Mouse (Mus musculus) megakaryocyte, embryonic 14.5 days (primary cell): ENCODE results near the gene Adam10. TPM values are rescaled to one million over a fixed set of nuclear protein-coding genes. Genes with fewer than 3 reads are reported as not detected.

Experiments used
- H3K27me3 ChIP-seq: replicated peaks from 2 replicates; pipeline ENCODE3; 2012; ENCODE audit warnings: inconsistent platforms
- H3K36me3 ChIP-seq: replicated peaks from 2 replicates; pipeline ENCODE3; 2012; ENCODE audit warnings: low read length, inconsistent platforms, mixed read lengths
- H3K4me1 ChIP-seq: 2 replicates; pipeline ENCODE4 v1.6.1; 2012; ENCODE audit warnings: inconsistent platforms
- H3K4me3 ChIP-seq: replicated peaks from 2 replicates; pipeline ENCODE3; 2012; ENCODE audit warnings: moderate library complexity, mild to moderate bottlenecking, inconsistent platforms
- H3K9me3 ChIP-seq: 2 replicates; pipeline ENCODE4 v1.6.1; 2012; ENCODE audit warnings: inconsistent platforms
- FLI1 ChIP-seq: IDR thresholded peaks from 2 replicates; pipeline ENCODE4 v1.6.1; 2012; ENCODE audit warnings: low read length, inconsistent platforms, mixed read lengths
- GATA1 ChIP-seq: IDR thresholded peaks from 3 replicates; pipeline ENCODE4 v1.6.1; 2012; ENCODE audit warnings: mixed read lengths, low read length, inconsistent platforms, borderline replicate concordance
- polyA plus RNA-seq: library from polyadenylated mRNA; stranded (reverse); fragments of >175 nt; gene quantifications from 2 replicates; pipeline ENCODE4 v1.2.3, GENCODE M21; 2012; ENCODE audit warnings: low replicate concordance; ENCODE audit not compliant: insufficient read depth

Gene Adam10
- polyA plus RNA-seq, 1 experiment = 25.9 TPM

DNA sequence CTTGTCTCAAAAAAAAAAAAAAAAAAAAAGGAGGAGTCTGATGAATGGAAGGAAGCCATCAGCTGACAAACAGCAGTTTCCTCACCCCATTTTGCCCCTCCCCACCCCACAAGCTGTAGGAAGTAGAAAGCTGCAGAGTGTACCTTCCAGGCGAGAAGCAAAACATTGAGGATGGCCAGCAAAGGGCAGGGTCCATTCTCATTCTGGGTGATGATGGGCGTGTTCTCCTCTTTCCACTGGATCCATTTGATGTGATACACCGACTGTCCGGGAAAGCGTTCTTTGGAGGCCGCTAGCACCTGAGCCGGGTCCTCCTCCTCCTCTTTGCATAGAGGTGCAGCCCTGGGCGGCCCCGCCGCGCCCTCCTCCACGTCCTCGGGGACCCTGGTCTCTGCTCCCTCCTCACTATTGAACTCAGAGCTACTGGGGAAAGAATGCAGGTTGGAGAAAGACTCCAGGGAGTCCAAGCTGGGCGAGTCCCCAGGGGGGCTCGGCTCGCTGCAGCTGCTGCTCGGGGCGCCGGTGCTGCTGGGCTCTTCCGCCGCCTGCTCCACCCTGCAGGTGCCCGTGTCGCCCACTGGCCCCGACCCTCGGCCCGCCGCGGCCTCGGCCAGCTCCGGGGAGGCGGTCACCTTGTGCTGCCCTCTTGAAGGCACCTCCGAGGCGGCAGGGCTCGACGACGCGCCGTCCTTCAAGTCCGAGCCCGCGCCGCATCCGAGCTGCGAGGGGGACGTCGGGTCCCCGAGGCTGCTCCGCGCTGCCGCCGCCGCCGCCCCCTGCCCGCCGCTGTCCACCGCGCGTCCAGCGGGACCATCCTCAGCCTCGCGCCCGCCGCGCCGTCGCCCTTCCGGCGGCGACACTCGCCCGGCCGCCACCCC, 22.4 kb upstream of the Adam10 start, which contains the start of gene Gm10642:
Gm10642 (plus strand) TSS at position 122 of the 878 bp plus-strand sequence.
- no peak for TF ChIP-seq GATA1
- no peak for TF ChIP-seq FLI1
- H3K27me3 ChIP-seq = no peaks in the 10 kb centered on the region
- H3K4me3 ChIP-seq = peak within 1 kb of the TSS; percentile 99
- H3K4me1 ChIP-seq = peaks cover 46% of the 10 kb centered on the region
- H3K36me3 ChIP-seq = peaks cover 32% of the 10 kb centered on the region
- H3K9me3 ChIP-seq = no peaks in the 10 kb centered on the region

DNA sequence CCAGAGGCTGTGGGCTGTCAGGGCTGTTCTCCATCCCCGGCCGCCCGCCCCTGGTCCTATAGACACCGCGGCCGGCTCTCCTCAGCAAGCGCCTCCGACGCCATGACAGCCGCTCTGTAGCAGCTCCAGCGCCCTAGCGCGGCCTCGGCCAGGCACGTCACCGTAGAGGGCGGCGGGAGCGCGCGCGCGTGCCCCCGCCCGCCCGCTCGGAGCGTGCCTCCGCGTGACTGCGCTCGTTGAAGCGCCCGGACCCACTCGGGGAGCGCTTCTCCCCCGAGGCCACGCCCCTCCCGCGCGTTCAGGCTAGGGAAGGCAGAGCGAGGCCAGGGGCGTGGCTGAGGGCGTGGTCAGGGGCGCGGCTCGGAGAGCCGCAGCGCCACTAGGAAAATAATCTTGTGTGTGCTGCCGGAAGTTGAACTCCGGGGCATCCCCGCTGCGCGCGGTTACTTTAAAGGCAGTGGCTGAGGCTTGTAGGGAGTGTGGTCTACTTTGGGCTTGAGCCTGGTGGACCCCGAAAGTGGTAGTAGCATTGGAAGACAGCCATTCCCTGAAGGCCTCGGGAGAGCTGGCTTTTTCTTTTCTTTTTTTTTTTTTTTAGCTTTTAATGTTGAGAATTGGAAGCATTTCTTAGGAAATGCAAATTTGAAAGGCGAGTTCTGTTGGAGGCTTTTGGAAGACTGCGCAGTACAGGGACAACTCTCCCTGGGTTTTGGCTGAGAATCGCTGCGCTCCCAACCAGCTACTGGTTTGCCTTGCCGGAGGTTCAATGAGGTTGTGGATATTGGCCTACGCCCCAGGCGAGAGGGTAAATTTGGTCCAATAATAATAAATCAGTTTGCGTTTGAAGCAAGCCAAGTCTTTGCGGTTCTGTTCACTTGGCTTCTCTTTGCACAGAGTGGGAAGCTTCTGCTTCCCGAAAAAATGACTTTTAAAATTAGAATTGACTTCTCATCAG, 21.5 kb upstream of the Adam10 start, which contains the start of gene Mindy2:
Mindy2 (minus strand) TSS at position 162 of the 955 bp plus-strand sequence.
- H3K27me3 ChIP-seq = no peaks in the 10 kb centered on the region
- H3K9me3 ChIP-seq = no peaks in the 10 kb centered on the region
- peak within 1 kb of the TSS; percentile 99 for H3K4me3 ChIP-seq
- TF ChIP-seq GATA1 = no peak
- 0 out of 2 replicates have a peak, but pooled peaks have one; percentile 26 for TF ChIP-seq FLI1
- peaks cover 23% of the 10 kb centered on the region for H3K36me3 ChIP-seq
- H3K4me1 ChIP-seq = peaks cover 36% of the 10 kb centered on the region

DNA sequence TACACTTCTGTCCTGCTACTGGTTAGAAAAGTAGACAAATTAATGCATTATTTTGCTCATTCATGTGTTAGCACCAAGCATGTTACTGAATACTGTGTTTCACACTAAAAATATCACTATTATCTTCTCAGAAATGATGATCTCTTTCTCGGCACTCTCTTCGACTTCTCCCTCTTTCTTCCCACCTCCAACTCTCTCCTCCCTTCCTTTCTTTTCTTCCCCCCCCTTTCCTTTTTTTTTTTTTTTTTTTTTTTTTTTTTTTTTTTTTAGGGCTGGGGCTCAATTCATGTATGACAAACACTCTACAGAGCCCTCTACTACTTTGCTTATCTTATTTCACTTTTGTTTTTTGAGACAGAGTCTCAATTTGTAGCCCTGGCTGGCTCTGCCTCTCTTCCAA, 20.5 kb upstream of the Adam10 start:
- Histone ChIP-seq H3K36me3 (peaks cover 18% of the 10 kb centered on the region), H3K27me3 (no peaks in the 10 kb centered on the region), H3K4me3 (peak overlapping the region; percentile 83), H3K9me3 (no peaks in the 10 kb centered on the region), H3K4me1 (peaks cover 27% of the 10 kb centered on the region)
- TF ChIP-seq FLI1 (no peak), GATA1 (no peak)

DNA sequence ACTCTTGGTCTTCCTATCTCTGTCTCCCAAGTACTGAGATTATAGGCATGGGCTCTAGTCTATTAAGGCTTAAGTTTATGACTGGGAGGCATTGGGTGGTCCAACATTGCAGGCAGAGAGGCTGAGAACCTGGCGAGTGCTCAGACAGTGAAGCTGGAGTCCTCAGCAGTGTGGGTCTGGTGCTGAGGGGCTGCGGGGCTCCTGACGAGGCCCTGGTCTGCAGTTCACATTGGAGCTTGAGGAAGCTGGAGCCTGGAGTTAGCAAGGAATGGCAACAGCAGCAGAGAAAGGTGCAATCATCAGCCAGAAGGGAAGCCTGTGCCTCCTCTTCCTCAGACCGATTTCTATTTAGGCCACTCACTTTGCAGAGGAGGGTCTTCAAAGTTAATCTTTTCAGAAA, 13.9 kb upstream of the Adam10 start:
- TF ChIP-seq FLI1 = no peak
- no peak for TF ChIP-seq GATA1
- no peaks in the 10 kb centered on the region for H3K27me3 ChIP-seq
- peaks cover 23% of the 10 kb centered on the region for H3K4me1 ChIP-seq
- H3K4me3 ChIP-seq = no peak overlapping the region
- peaks cover 27% of the 10 kb centered on the region for H3K36me3 ChIP-seq
- H3K9me3 ChIP-seq = 0 out of 2 replicates have a peak, but pooled peaks cover 3% of the 10 kb centered on the region

DNA sequence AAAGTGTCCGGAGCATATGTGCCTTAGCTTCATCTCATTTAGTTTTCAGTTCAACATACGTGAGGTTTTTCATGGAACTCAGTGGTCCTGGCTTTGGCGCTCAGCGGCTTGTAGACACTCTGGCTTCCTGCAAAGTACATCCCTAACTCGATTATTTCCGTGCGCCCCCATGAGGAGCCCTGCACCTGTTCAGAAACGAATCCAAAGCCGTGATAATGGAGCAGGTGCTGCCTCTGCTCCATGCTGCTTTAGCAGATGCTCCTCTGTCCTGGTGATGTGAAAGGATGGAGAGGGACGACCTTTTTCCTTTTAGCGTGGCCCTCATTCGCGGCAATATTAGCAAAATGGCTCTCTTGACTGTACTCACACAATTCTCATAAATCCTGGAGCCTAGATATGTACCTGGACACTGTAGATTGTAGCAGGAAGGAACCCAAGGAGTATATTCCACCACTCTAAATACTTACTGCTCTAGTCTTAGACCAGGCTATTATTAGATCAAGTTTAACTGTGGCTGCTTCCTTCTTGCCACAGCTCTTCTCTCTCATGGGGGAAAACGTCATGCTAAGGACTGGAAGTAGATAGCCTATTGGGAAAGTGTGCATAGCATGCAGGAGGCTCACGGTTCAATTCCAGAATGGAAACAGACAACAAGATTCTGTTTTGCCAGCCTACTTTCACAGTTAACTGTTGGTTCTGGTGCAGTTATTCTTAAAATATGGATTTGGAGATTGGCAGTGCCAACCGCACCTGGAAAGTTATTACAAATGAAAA, 13.2 kb upstream of the Adam10 start:
- peaks cover 29% of the 10 kb centered on the region for H3K4me1 ChIP-seq
- 0 out of 2 replicates have a peak, but pooled peaks cover 3% of the 10 kb centered on the region for H3K9me3 ChIP-seq
- no peaks in the 10 kb centered on the region for H3K27me3 ChIP-seq
- peaks cover 27% of the 10 kb centered on the region for H3K36me3 ChIP-seq
- no peak for TF ChIP-seq GATA1
- TF ChIP-seq FLI1 = no peak
- no peak overlapping the region for H3K4me3 ChIP-seq

DNA sequence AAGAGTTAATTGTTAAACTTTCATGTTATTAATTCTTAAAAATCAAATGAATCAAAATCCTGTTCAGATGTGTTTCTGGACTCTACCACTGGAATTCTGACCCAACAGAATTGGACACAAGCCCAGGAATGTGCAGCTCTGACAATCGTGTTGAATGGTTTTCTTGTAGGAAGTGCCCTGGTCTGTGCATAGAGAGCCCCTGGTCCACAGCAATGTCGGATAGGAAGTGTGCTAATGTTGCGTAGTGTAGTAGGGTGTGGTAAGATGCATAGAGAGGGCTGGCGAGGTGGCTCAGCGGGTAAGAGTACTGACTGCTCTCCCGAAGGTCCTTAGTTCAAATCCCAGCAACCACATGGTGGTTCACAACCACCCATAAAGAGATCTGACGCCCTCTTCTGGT, 12.0 kb upstream of the Adam10 start:
- TF ChIP-seq FLI1 = no peak
- no peak for TF ChIP-seq GATA1
- Histone ChIP-seq H3K4me3 (no peak overlapping the region), H3K36me3 (peaks cover 27% of the 10 kb centered on the region), H3K27me3 (no peaks in the 10 kb centered on the region), H3K9me3 (0 out of 2 replicates have a peak, but pooled peaks cover 3% of the 10 kb centered on the region), H3K4me1 (peaks cover 39% of the 10 kb centered on the region)

DNA sequence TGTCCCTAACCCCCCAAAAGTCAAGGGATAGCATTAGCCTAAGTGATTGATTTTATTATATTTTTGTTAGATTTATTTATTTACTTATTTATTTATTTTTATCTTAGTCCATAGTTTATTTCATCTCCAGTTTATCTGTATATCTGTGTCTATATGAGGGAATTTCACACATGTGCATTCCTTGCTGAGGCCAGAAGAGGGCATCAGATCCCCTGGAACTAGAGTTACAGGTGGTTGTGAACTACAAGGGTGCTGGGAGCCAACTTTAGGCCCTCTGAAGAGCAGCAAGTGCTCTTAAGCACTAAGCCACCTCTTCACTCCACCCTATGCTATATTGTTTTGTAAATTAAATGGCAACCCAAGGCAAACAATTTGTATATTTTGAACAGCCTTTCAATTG, 10.7 kb upstream of the Adam10 start:
- H3K9me3 ChIP-seq = 0 out of 2 replicates have a peak, but pooled peaks cover 3% of the 10 kb centered on the region
- H3K4me3 ChIP-seq = no peak overlapping the region
- H3K4me1 ChIP-seq = peaks cover 49% of the 10 kb centered on the region
- H3K36me3 ChIP-seq = peaks cover 26% of the 10 kb centered on the region
- TF ChIP-seq FLI1 (no peak), GATA1 (no peak)
- no peaks in the 10 kb centered on the region for H3K27me3 ChIP-seq

DNA sequence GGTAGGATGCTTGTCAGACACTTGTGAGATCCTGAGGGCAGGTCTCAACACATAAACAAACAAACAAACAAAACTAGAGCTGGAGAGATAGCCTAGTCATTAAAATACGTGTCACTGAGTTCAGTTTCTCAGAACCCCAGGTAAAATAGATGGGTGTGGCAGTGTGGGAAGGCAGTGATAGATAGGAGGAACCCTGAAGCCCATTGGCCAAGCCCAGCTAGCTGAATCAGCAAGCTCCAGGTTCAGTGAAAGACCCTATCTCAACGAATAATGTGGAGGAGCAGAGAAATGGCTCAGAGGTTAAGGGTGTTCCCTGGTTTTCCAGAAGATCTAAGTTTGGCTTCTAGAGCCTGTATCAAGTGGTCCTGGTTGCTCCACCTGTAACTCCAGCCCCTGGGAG, 9.6 kb upstream of the Adam10 start:
- TF ChIP-seq GATA1 = no peak
- no peak for TF ChIP-seq FLI1
- Histone ChIP-seq H3K36me3 (peaks cover 16% of the 10 kb centered on the region), H3K4me1 (peaks cover 60% of the 10 kb centered on the region), H3K9me3 (0 out of 2 replicates have a peak, but pooled peaks cover 3% of the 10 kb centered on the region), H3K4me3 (no peak overlapping the region), H3K27me3 (no peaks in the 10 kb centered on the region)

DNA sequence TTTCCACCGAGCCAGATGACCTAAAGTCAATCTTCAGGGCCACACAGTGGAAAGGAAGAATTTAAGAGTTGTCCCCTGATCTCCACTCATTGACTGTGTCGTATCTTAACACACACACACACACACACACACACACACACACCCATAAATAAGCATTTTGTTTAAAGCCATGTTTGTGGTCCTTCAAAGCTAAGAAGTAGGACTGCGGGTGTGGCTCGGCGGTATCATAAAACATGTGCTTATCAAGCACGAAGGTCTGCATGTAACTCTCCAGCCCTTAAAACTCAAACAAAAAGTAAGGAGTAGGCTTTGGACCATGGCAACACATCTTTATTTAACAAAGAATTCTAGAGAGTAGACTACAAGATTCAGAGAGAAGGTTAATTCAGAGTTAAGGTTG, 8.4 kb upstream of the Adam10 start:
- no peak for TF ChIP-seq FLI1
- no peak for TF ChIP-seq GATA1
- Histone ChIP-seq H3K4me1 (peaks cover 60% of the 10 kb centered on the region), H3K4me3 (no peak overlapping the region), H3K36me3 (peaks cover 8% of the 10 kb centered on the region), H3K9me3 (0 out of 2 replicates have a peak, but pooled peaks cover 3% of the 10 kb centered on the region), H3K27me3 (no peaks in the 10 kb centered on the region)
